Mouse (Mus musculus) bone marrow macrophage, adult 2 months (primary cell): ENCODE results near the gene Atox1.

ENCODE experiments used
- CTCF ChIP-seq: IDR thresholded peaks from 2 replicates; pipeline ENCODE4 v1.5.1; 2012; ENCODE audit warnings: low read depth, mild to moderate bottlenecking, low read length, moderate library complexity
- POLR2A ChIP-seq: IDR thresholded peaks from 2 replicates; pipeline ENCODE4 v1.6.1; 2012; ENCODE audit warnings: mild to moderate bottlenecking, low read depth, low read length, borderline replicate concordance

DNA sequence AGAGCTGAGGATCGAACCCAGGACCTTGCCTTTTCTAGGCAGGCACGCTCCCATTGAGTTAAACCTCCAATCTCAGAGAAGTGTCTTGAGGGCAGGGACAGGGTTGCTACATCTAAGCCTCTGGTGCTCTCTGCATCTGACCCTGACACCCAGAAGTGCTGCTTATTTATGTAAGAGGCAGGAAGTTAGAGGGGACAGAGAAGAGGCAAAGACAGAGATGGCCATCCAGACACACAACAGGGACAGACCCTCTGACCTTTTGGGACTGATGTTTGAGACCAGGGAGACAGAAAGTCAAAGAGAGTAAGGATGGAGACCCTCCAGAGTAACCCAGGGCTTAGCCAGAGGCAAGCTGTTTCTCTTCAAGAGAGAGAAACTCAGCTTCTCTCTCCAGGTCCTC is 31.1 kb downstream of the Atox1 start:
- no peak for TF ChIP-seq CTCF
- no peak for TF ChIP-seq POLR2A
